Mouse (Mus musculus): Measurements from ENCODE around the gene Soga1. TPM values are rescaled to one million over a fixed set of nuclear protein-coding genes. Genes with fewer than 3 reads are reported as not detected.

The Soga1 gene
- polyA plus RNA-seq, 1 experiment from 2014 or later = 4.4 TPM

- ATAC-seq (ENCODE audit: insufficient number of reproducible peaks, low FRiP score, low TSS enrichment, low read depth) = no peak
- WGBS = 64% methylated on average over 7 of the region's 7 CpGs
These were observed 43.7 kb downstream of the Soga1 start for GRCm38 (mm10) chr2:157035371-157035770.

GRCm38 (mm10) chr2:157030804-157031203, 48.2 kb downstream of the Soga1 start:
- H3K9me3 ChIP-seq (replicated peaks) = no peaks in the 10 kb centered on the region
- H3K9ac ChIP-seq = no peak overlapping the region
- no peak overlapping the region for H3K4me3 ChIP-seq (replicated peaks)
- no peaks in the 10 kb centered on the region for H3K27me3 ChIP-seq
- 44% methylated on average over 9 of the region's 9 CpGs for WGBS
- peaks cover 86% of the 10 kb centered on the region for H3K36me3 ChIP-seq
- no peak overlapping the region for H3K27ac ChIP-seq (replicated peaks)
- no peaks in the 10 kb centered on the region for H3K4me1 ChIP-seq
- H3K4me2 ChIP-seq (replicated peaks) = no peak overlapping the region
- no peak for ATAC-seq (ENCODE audit: insufficient number of reproducible peaks, low FRiP score, low TSS enrichment, low read depth)

More at GRCm38 (mm10) chr2:157035371-157035770, 43.7 kb downstream of the Soga1 start:
- Histone ChIP-seq H3K4me2 (replicated peaks) (no peak overlapping the region), H3K9me3 (replicated peaks) (no peaks in the 10 kb centered on the region), H3K4me1 (0 out of 2 replicates have a peak, but pooled peaks cover 3% of the 10 kb centered on the region), H3K4me3 (replicated peaks) (no peak overlapping the region), H3K27ac (replicated peaks) (no peak overlapping the region), H3K36me3 (peaks cover 77% of the 10 kb centered on the region), H3K27me3 (no peaks in the 10 kb centered on the region), H3K9ac (no peak overlapping the region)

- Histone ChIP-seq H3K4me2 (replicated peaks) (no peak overlapping the region), H3K27ac (replicated peaks) (no peak overlapping the region)
- WGBS = 88% methylated on average over 4 of the region's 4 CpGs
These were observed 50.8 kb downstream of the Soga1 start for GRCm38 (mm10) chr2:157028261-157028660.

GRCm38 (mm10) chr2:157027106-157028008, 51.7 kb downstream of the Soga1 start:
- Histone ChIP-seq H3K4me1 (no peaks in the 10 kb centered on the region), H3K27me3 (no peaks in the 10 kb centered on the region), H3K4me2 (replicated peaks) (no peak overlapping the region), H3K27ac (replicated peaks) (no peak overlapping the region), H3K9ac (no peak overlapping the region), H3K4me3 (replicated peaks) (no peak overlapping the region), H3K36me3 (peaks cover 97% of the 10 kb centered on the region), H3K9me3 (replicated peaks) (peaks cover 4% of the 10 kb centered on the region; the same call in 1 of the 2 replicates)
- WGBS = 93% methylated on average over 21 of the region's 21 CpGs
- no peak for ATAC-seq (ENCODE audit: insufficient number of reproducible peaks, low FRiP score, low TSS enrichment, low read depth)

More at GRCm38 (mm10) chr2:157028261-157028660, 50.8 kb downstream of the Soga1 start:
- H3K4me1 ChIP-seq = no peaks in the 10 kb centered on the region
- H3K9ac ChIP-seq = no peak overlapping the region
- H3K36me3 ChIP-seq = peaks cover 97% of the 10 kb centered on the region
- H3K4me3 ChIP-seq (replicated peaks) = no peak overlapping the region
- ATAC-seq (ENCODE audit: insufficient number of reproducible peaks, low FRiP score, low TSS enrichment, low read depth) = no peak
- peaks cover 4% of the 10 kb centered on the region; the same call in 1 of the 2 replicates for H3K9me3 ChIP-seq (replicated peaks)
- no peaks in the 10 kb centered on the region for H3K27me3 ChIP-seq

- WGBS = 95% methylated on average over 16 of the region's 16 CpGs
These were observed 57.9 kb downstream of the Soga1 start for GRCm38 (mm10) chr2:157021156-157021555.

GRCm38 (mm10) chr2:157019228-157019627, 59.8 kb downstream of the Soga1 start:
- H3K27ac ChIP-seq (replicated peaks) = no peak overlapping the region
- peaks cover 97% of the 10 kb centered on the region for H3K36me3 ChIP-seq
- no peaks in the 10 kb centered on the region for H3K27me3 ChIP-seq
- H3K4me1 ChIP-seq = no peaks in the 10 kb centered on the region
- WGBS = 94% methylated on average over 4 of the region's 4 CpGs
- no peak overlapping the region for H3K4me3 ChIP-seq (replicated peaks)
- no peak overlapping the region for H3K4me2 ChIP-seq (replicated peaks)
- H3K9ac ChIP-seq = no peak overlapping the region
- H3K9me3 ChIP-seq (replicated peaks) = no peaks in the 10 kb centered on the region
- no peak for ATAC-seq (ENCODE audit: insufficient number of reproducible peaks, low FRiP score, low TSS enrichment, low read depth)

More at GRCm38 (mm10) chr2:157021156-157021555, 57.9 kb downstream of the Soga1 start:
- Histone ChIP-seq H3K4me2 (replicated peaks) (no peak overlapping the region), H3K9ac (no peak overlapping the region), H3K36me3 (peaks cover 98% of the 10 kb centered on the region), H3K4me1 (no peaks in the 10 kb centered on the region), H3K27ac (replicated peaks) (no peak overlapping the region), H3K9me3 (replicated peaks) (peaks cover 4% of the 10 kb centered on the region; the same call in 1 of the 2 replicates), H3K4me3 (replicated peaks) (no peak overlapping the region), H3K27me3 (no peaks in the 10 kb centered on the region)
- ATAC-seq (ENCODE audit: insufficient number of reproducible peaks, low FRiP score, low TSS enrichment, low read depth) = no peak

- Histone ChIP-seq H3K9ac (no peak overlapping the region), H3K4me2 (replicated peaks) (no peak overlapping the region), H3K4me3 (replicated peaks) (no peak overlapping the region), H3K4me1 (no peaks in the 10 kb centered on the region), H3K36me3 (peaks cover 86% of the 10 kb centered on the region), H3K27ac (replicated peaks) (no peak overlapping the region), H3K9me3 (replicated peaks) (no peaks in the 10 kb centered on the region), H3K27me3 (no peaks in the 10 kb centered on the region)
- 81% methylated on average over 18 of the region's 18 CpGs for WGBS
- ATAC-seq (ENCODE audit: insufficient number of reproducible peaks, low FRiP score, low TSS enrichment, low read depth) = no peak; the same call in 1 of the 2 replicates
These were observed 62.4 kb downstream of the Soga1 start for GRCm38 (mm10) chr2:157016529-157017270.

- WGBS = 77% methylated on average over 6 of the region's 6 CpGs
- no peak overlapping the region for H3K9ac ChIP-seq
- H3K9me3 ChIP-seq (replicated peaks) = no peaks in the 10 kb centered on the region
- H3K4me3 ChIP-seq (replicated peaks) = no peak overlapping the region
- no peaks in the 10 kb centered on the region for H3K27me3 ChIP-seq
- H3K4me1 ChIP-seq = peaks cover 14% of the 10 kb centered on the region
- peaks cover 43% of the 10 kb centered on the region for H3K36me3 ChIP-seq
- no peak overlapping the region for H3K4me2 ChIP-seq (replicated peaks)
- H3K27ac ChIP-seq (replicated peaks) = no peak overlapping the region
- no peak for ATAC-seq (ENCODE audit: insufficient number of reproducible peaks, low FRiP score, low TSS enrichment, low read depth)
These were observed 66.7 kb downstream of the Soga1 start for GRCm38 (mm10) chr2:157012341-157012740.

GRCm38 (mm10) chr2:157010634-157011310, 68.3 kb downstream of the Soga1 start:
- ATAC-seq (ENCODE audit: insufficient number of reproducible peaks, low FRiP score, low TSS enrichment, low read depth) = no peak
- Histone ChIP-seq H3K4me2 (replicated peaks) (no peak overlapping the region), H3K27me3 (no peaks in the 10 kb centered on the region), H3K4me3 (replicated peaks) (no peak overlapping the region), H3K36me3 (peaks cover 28% of the 10 kb centered on the region), H3K4me1 (peaks cover 26% of the 10 kb centered on the region), H3K9ac (no peak overlapping the region), H3K9me3 (replicated peaks) (no peaks in the 10 kb centered on the region), H3K27ac (replicated peaks) (peak overlapping the region; percentile 48; the same call in 1 of the 2 replicates)
- WGBS = 42% methylated on average over 11 of the region's 11 CpGs

GRCm38 (mm10) chr2:157010121-157010520, 68.9 kb downstream of the Soga1 start:
- Histone ChIP-seq H3K27me3 (no peaks in the 10 kb centered on the region), H3K9me3 (replicated peaks) (no peaks in the 10 kb centered on the region), H3K36me3 (peaks cover 22% of the 10 kb centered on the region), H3K4me1 (peaks cover 30% of the 10 kb centered on the region), H3K4me2 (replicated peaks) (no peak overlapping the region), H3K9ac (no peak overlapping the region), H3K4me3 (replicated peaks) (no peak overlapping the region), H3K27ac (replicated peaks) (no peak overlapping the region; the same call in 1 of the 2 replicates)
- no peak for ATAC-seq (ENCODE audit: insufficient number of reproducible peaks, low FRiP score, low TSS enrichment, low read depth)

GRCm38 (mm10) chr2:157008509-157008908, 70.5 kb downstream of the Soga1 start:
- Histone ChIP-seq H3K36me3 (peaks cover 15% of the 10 kb centered on the region), H3K4me1 (peaks cover 30% of the 10 kb centered on the region), H3K9ac (no peak overlapping the region), H3K27me3 (no peaks in the 10 kb centered on the region), H3K4me2 (replicated peaks) (no peak overlapping the region), H3K9me3 (replicated peaks) (no peaks in the 10 kb centered on the region), H3K27ac (replicated peaks) (no peak overlapping the region), H3K4me3 (replicated peaks) (no peak overlapping the region)
- no peak for ATAC-seq (ENCODE audit: insufficient number of reproducible peaks, low FRiP score, low TSS enrichment, low read depth)

All from embryonic facial prominence, embryonic 15.5 days (tissue).